Mouse (Mus musculus) intestine, postnatal 0 days (tissue): ENCODE measurements around the gene Pycr2. TPM values are rescaled to one million over a fixed set of nuclear protein-coding genes. Genes with fewer than 3 reads are reported as not detected.

Source experiments
- ATAC-seq: fragments of 200-750 bp; cut with Nextera tagmentation; 2 replicates; pipeline ENCODE4 v1.8.0; 2017; ENCODE audit warnings: mild to moderate bottlenecking, moderate TSS enrichment, moderate library complexity
- H3K27ac ChIP-seq: fragments of 300-500 bp; sonication (generic); 2 replicates; pipeline ENCODE4 v1.5.1; 2014; ENCODE audit warnings: mild to moderate bottlenecking, low read depth, low read length, moderate library complexity
- H3K27me3 ChIP-seq: fragments of 300-500 bp; sonication (generic); replicated peaks from 2 replicates; pipeline ENCODE4 v1.6.1; 2014; ENCODE audit warnings: low read length, mixed read lengths; ENCODE audit not compliant: control insufficient read depth, insufficient read depth
- H3K36me3 ChIP-seq: fragments of 300-500 bp; sonication (generic); 2 replicates; pipeline ENCODE4 v1.6.1; 2014; ENCODE audit warnings: mild to moderate bottlenecking, moderate library complexity; ENCODE audit not compliant: control insufficient read depth, insufficient read depth
- H3K4me1 ChIP-seq: fragments of 300-500 bp; sonication (generic); replicated peaks from 2 replicates; pipeline ENCODE4 v1.6.1; 2014; ENCODE audit warnings: antibody characterized with exemption, low read length, mixed read lengths; ENCODE audit not compliant: control insufficient read depth, insufficient read depth
- H3K4me2 ChIP-seq: fragments of 300-500 bp; sonication (generic); replicated peaks from 2 replicates; pipeline ENCODE4 v1.6.1; 2014; ENCODE audit warnings: low read depth, mild to moderate bottlenecking, moderate library complexity
- H3K4me3 ChIP-seq: fragments of 300-500 bp; sonication (generic); 2 replicates; pipeline ENCODE4 v1.5.1; 2014; ENCODE audit warnings: low read depth, low read length
- H3K9ac ChIP-seq: fragments of 300-500 bp; sonication (generic); 2 replicates; pipeline ENCODE4 v1.6.1; 2014; ENCODE audit warnings: mild to moderate bottlenecking, low read depth, low read length
- H3K9me3 ChIP-seq: fragments of 300-500 bp; sonication (generic); 2 replicates; pipeline ENCODE4 v1.6.1; 2016; ENCODE audit warnings: mixed run types; ENCODE audit not compliant: control insufficient read depth
- CTCF ChIP-seq: sonication (generic); IDR thresholded peaks from 2 replicates; pipeline ENCODE4 v1.5.1; 2016; ENCODE audit warnings: low read depth, mild to moderate bottlenecking, control low read depth, antibody characterized with exemption, moderate library complexity
- WGBS: fragments of 180-500 bp; shearing (Covaris S2); extraction: QIAGEN DNeasy Blood & Tissue Kit; methylation state at CpG from one replicate; pipeline ENCODE4 v1.1.7; 2014; 5-methylcytosine and 5-hydroxymethylcytosine counted together
- polyA plus RNA-seq: library from polyadenylated mRNA; unstranded; fragments of >200 nt; fragmentation: Nextera tagmentation; extraction: Ambion mirVana; gene quantifications from 2 replicates; pipeline ENCODE4 v1.2.1, GENCODE M21; 2015

Pycr2 gene
- polyA plus RNA-seq, 1 experiment from 2014 or later, result 26.3 TPM

DNA sequence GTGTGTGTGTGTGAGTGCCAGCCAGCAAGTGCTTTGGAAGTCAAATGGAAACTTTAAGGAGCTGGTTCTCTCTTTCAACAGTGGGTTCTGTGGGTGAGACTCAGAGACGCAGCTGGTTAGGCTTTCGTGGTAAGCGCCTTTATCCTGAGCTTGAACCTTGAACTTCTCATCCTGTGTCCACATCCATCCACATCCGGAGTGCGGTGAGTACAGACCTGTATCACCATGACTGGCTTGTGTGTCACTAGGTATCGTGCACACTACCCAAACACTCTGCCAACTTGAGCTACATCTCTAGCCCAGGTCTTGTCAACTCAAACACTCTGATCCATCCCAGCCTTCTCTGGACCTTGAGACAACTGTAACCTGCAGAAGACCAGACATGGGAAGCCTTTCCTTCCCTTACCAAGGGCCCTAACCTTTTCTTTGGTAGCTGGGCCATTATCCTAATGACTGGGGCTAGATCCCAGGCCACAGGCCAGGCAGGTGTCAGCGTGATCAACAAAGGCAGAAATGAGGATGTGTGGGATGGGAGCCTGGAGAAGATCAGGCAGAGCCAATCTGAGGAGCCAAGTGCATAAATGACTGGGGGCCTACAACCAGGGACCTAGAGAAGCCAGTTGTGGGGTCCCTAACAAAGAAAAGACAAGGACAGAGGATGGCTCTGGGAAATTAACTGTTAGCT is 36.8 kb downstream of the Pycr2 start:
- Histone ChIP-seq H3K9me3 (no peaks in the 10 kb centered on the region), H3K27ac (no peak overlapping the region), H3K36me3 (no peaks in the 10 kb centered on the region), H3K4me1 (peaks cover 8% of the 10 kb centered on the region; the same call in 1 of the 2 replicates), H3K9ac (no peak overlapping the region; the same call in none of the 2 replicates), H3K4me2 (peak overlapping the region; percentile 78), H3K4me3 (no peak overlapping the region), H3K27me3 (no peaks in the 10 kb centered on the region)
- TF ChIP-seq CTCF, result no peak
- WGBS, result 81% methylated on average over 7 of the region's 7 CpGs
- ATAC-seq, result no peak

DNA sequence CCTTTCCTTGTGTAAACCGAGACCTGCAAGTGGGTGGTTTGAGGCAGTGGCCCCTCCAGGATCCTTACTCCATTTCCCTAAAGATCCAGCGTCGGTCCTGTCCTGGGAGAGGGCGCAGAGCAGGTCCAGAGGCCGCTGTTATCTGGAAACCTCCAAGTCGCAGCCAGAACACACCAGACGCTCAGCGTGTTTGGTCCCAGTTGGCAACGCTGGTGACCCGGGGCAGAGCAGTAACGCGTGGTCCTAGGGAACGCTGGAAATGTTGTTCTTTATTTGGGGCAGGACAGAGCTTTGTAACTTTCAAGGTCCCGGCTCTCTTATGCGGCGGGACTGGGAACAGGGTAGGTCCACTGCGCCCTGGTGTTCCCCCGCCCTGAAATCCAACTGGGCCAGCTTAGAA is 37.6 kb downstream of the Pycr2 start:
- Histone ChIP-seq H3K9me3 (no peaks in the 10 kb centered on the region), H3K27ac (peak overlapping the region; percentile 76), H3K4me2 (peak overlapping the region; percentile 78), H3K36me3 (0 out of 2 replicates have a peak, but pooled peaks cover 4% of the 10 kb centered on the region), H3K9ac (peak overlapping the region; percentile 74), H3K4me3 (peak overlapping the region; percentile 78), H3K4me1 (peaks cover 10% of the 10 kb centered on the region; the same call in 1 of the 2 replicates), H3K27me3 (no peaks in the 10 kb centered on the region)
- ATAC-seq, result no peak
- WGBS, result 3% methylated on average over 18 of the region's 18 CpGs
- TF ChIP-seq CTCF, result no peak

DNA sequence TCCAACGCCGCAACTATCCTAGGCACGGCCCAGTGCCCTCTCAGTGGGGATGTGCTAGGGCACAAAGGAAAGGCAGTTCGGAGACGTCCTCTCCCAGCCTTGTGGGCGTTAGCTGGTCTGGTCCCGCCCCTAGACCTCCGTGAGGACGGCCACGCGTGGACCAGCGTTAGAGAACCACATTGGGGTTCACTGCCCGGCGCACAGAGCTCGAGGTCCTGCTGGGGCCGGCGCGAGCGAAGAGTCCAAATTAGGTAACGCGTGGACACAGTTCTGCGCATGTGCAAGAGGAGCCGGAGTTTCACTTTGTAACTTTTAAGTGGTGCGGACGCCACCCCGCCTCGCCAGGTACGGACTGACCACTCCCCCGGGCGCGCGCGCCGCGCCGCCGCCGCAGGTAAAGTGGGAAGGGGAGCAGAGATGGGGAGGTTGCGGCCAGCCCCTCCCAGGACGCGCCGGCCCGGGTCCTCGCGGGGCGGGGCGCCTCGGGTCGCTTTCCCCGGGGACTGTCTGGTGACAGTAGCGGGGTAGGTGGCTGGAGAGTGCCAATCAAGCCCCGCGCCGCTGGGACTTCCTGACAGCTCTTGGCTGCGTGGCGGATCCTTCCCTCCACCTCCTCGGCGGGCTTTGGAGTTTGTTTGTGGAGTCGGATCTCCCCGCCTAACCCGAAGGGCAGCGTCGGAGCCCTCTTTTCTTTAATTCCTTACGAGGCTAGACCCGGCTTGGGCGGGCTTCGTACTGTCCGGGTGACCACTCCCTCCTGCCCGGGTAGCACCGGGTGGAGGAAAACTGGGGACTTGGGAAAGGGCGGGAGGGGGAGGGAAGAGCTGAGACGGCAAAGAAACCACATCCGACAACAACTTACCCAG is 38.3 kb downstream of the Pycr2 start, which contains the start of gene Tmem63a:
Tmem63a (plus strand) TSS at position 179 of the 866 bp plus-strand sequence.
- H3K9ac ChIP-seq, result peak within 1 kb of the TSS; percentile 74
- TF ChIP-seq CTCF, result no peak
- H3K9me3 ChIP-seq, result no peaks in the 10 kb centered on the region
- H3K27me3 ChIP-seq, result no peaks in the 10 kb centered on the region
- H3K4me1 ChIP-seq, result peaks cover 7% of the 10 kb centered on the region; the same call in 1 of the 2 replicates
- under 1% methylated on average over 73 of the region's 73 CpGs for WGBS
- peak within 1 kb of the TSS; percentile 78 for H3K4me3 ChIP-seq
- 0 out of 2 replicates have a peak, but pooled peaks cover 4% of the 10 kb centered on the region for H3K36me3 ChIP-seq
- H3K4me2 ChIP-seq, result peak within 1 kb of the TSS; percentile 78
- peak within 1 kb of the TSS; percentile 76 for H3K27ac ChIP-seq
- ATAC-seq, result peak; percentile 55

DNA sequence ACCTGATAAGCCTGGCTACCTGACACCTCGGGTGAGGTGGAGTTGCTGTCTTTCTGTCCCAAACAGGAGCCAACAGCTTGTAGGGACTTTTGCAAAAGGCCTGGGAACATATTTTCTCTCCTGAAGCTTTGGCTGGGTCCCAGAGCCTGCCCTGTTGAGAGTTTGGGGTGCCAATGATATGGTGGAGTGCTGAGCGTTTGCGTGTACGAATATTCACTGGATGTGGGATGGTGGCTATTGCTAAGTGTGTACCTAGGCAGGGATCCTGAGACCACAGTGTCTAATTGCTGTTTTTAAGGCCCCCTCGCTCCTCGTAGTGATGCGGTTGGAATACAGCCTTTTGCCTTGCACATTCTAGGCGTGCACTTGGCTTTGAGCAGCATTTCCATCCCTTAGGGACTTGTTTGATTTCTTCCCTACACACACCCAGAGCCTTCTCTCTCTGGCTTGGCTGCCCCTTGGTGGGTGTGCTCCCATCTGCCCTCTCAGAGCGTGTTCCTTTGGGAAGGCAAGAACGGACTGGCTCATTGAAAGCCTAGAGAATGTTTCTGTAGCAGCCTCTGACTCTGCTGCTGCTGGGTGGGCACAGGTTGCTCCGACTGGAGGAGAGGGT is 39.0 kb downstream of the Pycr2 start:
- no peaks in the 10 kb centered on the region for H3K27me3 ChIP-seq
- peak overlapping the region; percentile 78 for H3K4me2 ChIP-seq
- H3K4me3 ChIP-seq, result peak overlapping the region; percentile 78
- no peaks in the 10 kb centered on the region for H3K9me3 ChIP-seq
- H3K9ac ChIP-seq, result peak overlapping the region; percentile 74; the same call in 1 of the 2 replicates
- H3K36me3 ChIP-seq, result peaks cover 4% of the 10 kb centered on the region; the same call in 1 of the 2 replicates
- no peak for TF ChIP-seq CTCF
- ATAC-seq, result no peak
- H3K27ac ChIP-seq, result no peak overlapping the region
- H3K4me1 ChIP-seq, result peaks cover 7% of the 10 kb centered on the region; the same call in 1 of the 2 replicates
- WGBS, result 54% methylated on average over 11 of the region's 11 CpGs

DNA sequence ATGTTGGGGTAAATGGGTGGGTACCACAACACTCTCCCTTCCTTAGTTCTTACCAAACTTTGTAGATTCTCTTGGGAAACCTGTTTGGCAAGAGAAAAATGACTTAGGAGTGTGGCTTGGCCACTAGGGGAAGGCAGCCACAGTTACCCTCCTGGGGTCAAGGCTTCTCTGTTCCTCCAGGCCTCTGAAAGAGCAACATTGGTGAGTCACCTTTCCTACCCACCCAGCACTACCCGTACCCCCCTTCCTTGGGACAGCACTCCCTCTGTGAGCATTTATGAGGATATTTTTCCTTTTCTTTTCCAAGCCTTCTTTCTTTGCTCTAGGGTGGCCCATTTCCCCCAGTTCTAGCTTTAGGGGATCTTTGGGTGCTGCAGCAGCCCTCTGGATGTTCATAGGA is 39.8 kb downstream of the Pycr2 start:
- WGBS, result 65% methylated on average over 1 of the region's 1 CpGs
- H3K4me3 ChIP-seq, result no peak overlapping the region
- H3K4me2 ChIP-seq, result no peak overlapping the region
- no peak for ATAC-seq
- no peaks in the 10 kb centered on the region for H3K9me3 ChIP-seq
- peaks cover 10% of the 10 kb centered on the region for H3K36me3 ChIP-seq
- peak; percentile 51 for TF ChIP-seq CTCF
- H3K4me1 ChIP-seq, result peaks cover 7% of the 10 kb centered on the region; the same call in 1 of the 2 replicates
- H3K27me3 ChIP-seq, result no peaks in the 10 kb centered on the region
- no peak overlapping the region for H3K9ac ChIP-seq
- no peak overlapping the region for H3K27ac ChIP-seq
